8 mouse cellular contexts compared by ENCODE assay signal in genomic region chr2:38823912-38824583, GRCm38 (mm10).
DNase-seq lines count a peak whose midpoint lies in the region; ATAC-seq lines count a peak whose summit lies in the region.

No protein-coding gene starts in this region.

- 5% methylated on average over 12 of the region's 12 CpGs for WGBS in hindbrain, embryonic 11.5 days

- H3K4me2 ChIP-seq in hindbrain, embryonic 11.5 days (replicated peaks; ENCODE audit: low read depth, low read length) = peak overlapping the region; percentile 50

- no peaks in the 10 kb centered on the region for H3K36me3 ChIP-seq in hindbrain, embryonic 11.5 days (ENCODE audit: control insufficient read depth, insufficient read depth, low read length)

- H3K4me1 ChIP-seq in hindbrain, embryonic 11.5 days (replicated peaks; ENCODE audit: control insufficient read depth, insufficient read depth, low read length) = no peaks in the 10 kb centered on the region

- peak overlapping the region; percentile 97 for H3K27ac ChIP-seq in hindbrain, embryonic 11.5 days (ENCODE audit: low read depth, low read length)

- ATAC-seq in hindbrain, embryonic 11.5 days (ENCODE audit: low FRiP score) = peak; percentile 94

- peak overlapping the region; percentile 81 for H3K9ac ChIP-seq in hindbrain, embryonic 11.5 days (ENCODE audit: low read depth, low read length)

- H3K9me3 ChIP-seq in hindbrain, embryonic 11.5 days (ENCODE audit: control insufficient read depth, low read length) = no peaks in the 10 kb centered on the region

- peak; percentile 22 for DNase-seq in R1 (ENCODE audit: low read depth, low spot score)
- peak; percentile 17 for DNase-seq in cerebellum, adult 9-11 months
- peak; percentile 18 to 29 for DNase-seq in frontal cortex, postnatal 14 days (ENCODE audit: low spot score in 2 of 2)
- DNase-seq in hindbrain, embryonic 11.5 days (ENCODE audit: low spot score) = peak; percentile 87
- peak; percentile 12 to 22 for DNase-seq in layer of hippocampus, postnatal 25 days (ENCODE audit: extremely low spot score in 1 of 2, low spot score in 1 of 2)
- peak; percentile 65 for DNase-seq in lung, postnatal 36 days
- DNase-seq in retina, embryonic 14.5 days (ENCODE audit: low spot score) = peak; percentile 83
- peak; percentile 20 for DNase-seq in urinary bladder, postnatal 14 days (ENCODE audit: low spot score)

- no peaks in the 10 kb centered on the region for H3K27me3 ChIP-seq in hindbrain, embryonic 11.5 days (ENCODE audit: control insufficient read depth, insufficient read depth, low read length)

- H3K4me3 ChIP-seq in hindbrain, embryonic 11.5 days (ENCODE audit: low read depth, low read length) = peak overlapping the region; percentile 52

Comparison
In these comparisons a context has a peak if more than half of its experiments do, and no peak if none do; other contexts are left out.
1. Peak in every context shown above with its lines: DNase-seq, ATAC-seq, H3K4me3 ChIP-seq and H3K27ac ChIP-seq.
2. DNase-seq: peak in every context shown above with its lines; median percentile 87 in hindbrain, embryonic 11.5 days; 83 in retina, embryonic 14.5 days; 65 in lung, postnatal 36 days; 24 in frontal cortex, postnatal 14 days; 22 in R1; 20 in urinary bladder, postnatal 14 days; 17 in cerebellum, adult 9-11 months; 17 in layer of hippocampus, postnatal 25 days.